Mouse (Mus musculus): ENCODE data around the gene Fbxl15.
A peak's percentile ranks its signal among the peaks of the same experiment; 100 is the strongest.

The Fbxl15 gene

GRCm38 (mm10) chr19:46322996-46323572 lies 4.9 kb upstream of the Fbxl15 start:
- DNase-seq: no peak

GRCm38 (mm10) chr19:46323716-46324115 lies 4.3 kb upstream of the Fbxl15 start:
- no peak for DNase-seq

- DNase-seq: no peak
These were observed 3.6 kb upstream of the Fbxl15 start for GRCm38 (mm10) chr19:46324366-46324765.

- no peak for DNase-seq
These were observed 3.1 kb upstream of the Fbxl15 start for GRCm38 (mm10) chr19:46324918-46325317.

GRCm38 (mm10) chr19:46326019-46326755 lies 1.8 kb upstream of the Fbxl15 start:
- DNase-seq: no peak

GRCm38 (mm10) chr19:46326756-46327305 lies 1.2 kb upstream of the Fbxl15 start, which contains the start of gene Psd:
Gene Psd, minus strand, starts transcription at chr19:46327156.
- DNase-seq: no peak

GRCm38 (mm10) chr19:46327531-46328064 lies 386 bp upstream of the Fbxl15 start:
- no peak for DNase-seq

- DNase-seq: no peak
These were observed 1.2 kb downstream of the Fbxl15 start for GRCm38 (mm10) chr19:46329031-46329641.

GRCm38 (mm10) chr19:46329951-46330350 lies 2.0 kb downstream of the Fbxl15 start:
- DNase-seq: no peak

GRCm38 (mm10) chr19:46330696-46331095 lies 2.7 kb downstream of the Fbxl15 start:
- no peak for DNase-seq

GRCm38 (mm10) chr19:46331326-46331725 lies 3.3 kb downstream of the Fbxl15 start:
- no peak for DNase-seq

- no peak for DNase-seq
These were observed 4.0 kb downstream of the Fbxl15 start for GRCm38 (mm10) chr19:46331936-46332335.

- DNase-seq: no peak
These were observed 4.8 kb downstream of the Fbxl15 start for GRCm38 (mm10) chr19:46332721-46333339.

- no peak for DNase-seq
These were observed 5.9 kb downstream of the Fbxl15 start for GRCm38 (mm10) chr19:46333906-46334305.

- DNase-seq: no peak
These were observed 9.8 kb downstream of the Fbxl15 start for GRCm38 (mm10) chr19:46337719-46338330.

GRCm38 (mm10) chr19:46338331-46338936 lies 10.4 kb downstream of the Fbxl15 start, which contains the start of gene Cuedc2:
Gene Cuedc2, minus strand, starts transcription at chr19:46338702.
- peak; percentile 87 to 94 for DNase-seq

GRCm38 (mm10) chr19:46338942-46339286 lies 10.9 kb downstream of the Fbxl15 start:
- no peak for DNase-seq

- DNase-seq: no peak
These were observed 11.4 kb downstream of the Fbxl15 start for GRCm38 (mm10) chr19:46339287-46339971.

- no peak for DNase-seq
These were observed 16.9 kb downstream of the Fbxl15 start for GRCm38 (mm10) chr19:46344710-46345419.

- DNase-seq: no peak
These were observed 19.2 kb downstream of the Fbxl15 start for GRCm38 (mm10) chr19:46347146-46347545.
